Mouse (Mus musculus) ES-E14 (cell line): Measurements from ENCODE around the gene Wnt10b. TPM values are rescaled to one million over a fixed set of nuclear protein-coding genes. Genes with fewer than 3 reads are reported as not detected.

Source experiments
- DNase-seq: peaks from one replicate; pipeline ENCODE4 v3.0.0-alpha.2; 2013; ENCODE audit warnings: low read depth, low spot score
- H3K27ac ChIP-seq: 2 replicates; pipeline ENCODE4 v1.5.1; 2012; ENCODE audit warnings: low read depth, mild to moderate bottlenecking, low read length, moderate library complexity, mixed read lengths; ENCODE audit not compliant: poor library complexity, insufficient read depth, severe bottlenecking
- H3K36me3 ChIP-seq: 2 replicates; pipeline ENCODE4 v1.6.1; 2012; ENCODE audit warnings: mild to moderate bottlenecking, low read length, moderate library complexity, mixed read lengths; ENCODE audit not compliant: control insufficient read depth, poor library complexity, insufficient read depth, severe bottlenecking
- H3K4me1 ChIP-seq, 2 experiments: fragments of 150-350 bp in 1 of 2; sonication (generic) in 1 of 2; 2 replicates each; pipeline ENCODE4 v1.6.1; 2012; ENCODE audit warnings: low read length in 2 of 2, mild to moderate bottlenecking in 1 of 2, mixed read lengths in 1 of 2; ENCODE audit not compliant: control insufficient read depth in 2 of 2, insufficient read depth in 2 of 2, poor library complexity in 1 of 2
- H3K4me3 ChIP-seq, 2 experiments: fragments of 150-350 bp in 1 of 2; sonication (generic) in 1 of 2; 2 replicates each; pipeline ENCODE4 v1.5.1; 2012; ENCODE audit warnings: low read length in 2 of 2, low read depth in 1 of 2, mild to moderate bottlenecking in 1 of 2, mixed read lengths in 1 of 2; ENCODE audit not compliant: insufficient read depth in 1 of 2, poor library complexity in 1 of 2, severe bottlenecking in 1 of 2
- H3K9ac ChIP-seq: 2 replicates; pipeline ENCODE4 v1.6.1; 2012; ENCODE audit warnings: low read depth, mild to moderate bottlenecking, low read length, mixed read lengths; ENCODE audit not compliant: poor library complexity, insufficient read depth, severe bottlenecking
- H3K9me3 ChIP-seq: fragments of 150-350 bp; sonication (generic); 2 replicates; pipeline ENCODE4 v1.6.1; 2012; ENCODE audit warnings: low read depth, mild to moderate bottlenecking, low read length; ENCODE audit not compliant: control insufficient read depth, insufficient read depth
- CHD2 ChIP-seq: IDR thresholded peaks from 2 replicates; pipeline ENCODE4 v1.6.1; 2014; ENCODE audit warnings: mild to moderate bottlenecking, low read depth, low read length, inconsistent platforms
- HCFC1 ChIP-seq: IDR thresholded peaks from 2 replicates; pipeline ENCODE4 v1.6.1; 2012; ENCODE audit warnings: low read length, inconsistent platforms, borderline replicate concordance; ENCODE audit not compliant: insufficient read depth
- MAFK ChIP-seq: IDR thresholded peaks from 2 replicates; pipeline ENCODE4 v1.6.1; 2014; ENCODE audit warnings: mild to moderate bottlenecking, low read depth, low read length, inconsistent platforms; ENCODE audit not compliant: insufficient read depth
- ZC3H11A ChIP-seq: IDR thresholded peaks from 2 replicates; pipeline ENCODE4 v1.6.1; 2012; ENCODE audit warnings: low read depth, mild to moderate bottlenecking, inconsistent platforms, low read length, borderline replicate concordance
- ZNF384 ChIP-seq: IDR thresholded peaks from 2 replicates; pipeline ENCODE4 v1.6.1; 2012; ENCODE audit warnings: low read depth, low read length, inconsistent platforms
- in situ Hi-C, 2 experiments: fragments of 600-800 bp; cut with MboI; formaldehyde crosslinking; loops; one replicate each; pipeline ENCODE4 v1.15.1; 2025; ENCODE audit warnings: low sequenced_read_pairs in 2 of 2, inconsistent platforms in 1 of 2; ENCODE audit not compliant: unreplicated experiment in 2 of 2
- total RNA-seq: library from RNA; depleted of rRNA; stranded (reverse); fragments of 300-350 nt; gene quantifications from 2 replicates; pipeline ENCODE4 v1.2.3, GENCODE M21; 2012; rRNA removed

Wnt10b gene
- total RNA-seq = 1.1 and 1.3 TPM in 2 replicates

GRCm38 (mm10) chr15:98777762-98778161, at the start of gene Wnt10b:
Gene Wnt10b (minus strand): TSS chr15:98778150.
- no peaks in the 10 kb centered on the region for H3K36me3 ChIP-seq
- H3K9me3 ChIP-seq = no peaks in the 10 kb centered on the region
- in situ Hi-C loops = loop anchor here (5.0 to 25.0 kb wide), 2 partner anchors 310 to 320 kb away; partner anchors contain the start of genes C1ql4 (in 1 of the 2) and Dnajc22 (in 1 of the 2)
- H3K4me1 ChIP-seq = peaks cover 0 to 18% of the 10 kb centered on the region in 2 experiments; a peak in 1 of 4 replicates
- H3K9ac ChIP-seq = no peak within 1 kb of the TSS
- no peak within 1 kb of the TSS for H3K27ac ChIP-seq
- DNase-seq = no peak
- peak within 1 kb of the TSS; percentile 7 to 34; a peak in 2 of 4 replicates for H3K4me3 ChIP-seq
- TF ChIP-seq HCFC1 (no peak), ZC3H11A (no peak), ZNF384 (no peak), MAFK (no peak), CHD2 (no peak)

GRCm38 (mm10) chr15:98827611-98828011, 49.7 kb upstream of the Wnt10b start:
- Histone ChIP-seq H3K27ac (no peak overlapping the region), H3K4me1 (peaks cover 8 to 9% of the 10 kb centered on the region in 2 experiments), H3K9me3 (no peaks in the 10 kb centered on the region), H3K9ac (no peak overlapping the region), H3K4me3 (no peak overlapping the region), H3K36me3 (peaks cover 2% of the 10 kb centered on the region; the same call in 1 of the 2 replicates)
- TF ChIP-seq MAFK (no peak), CHD2 (no peak), ZNF384 (no peak), HCFC1 (no peak), ZC3H11A (no peak)
- in situ Hi-C loops = no loop called here
- no peak for DNase-seq

- Histone ChIP-seq H3K36me3 (peaks cover 2% of the 10 kb centered on the region; the same call in 1 of the 2 replicates), H3K4me3 (no peak overlapping the region), H3K4me1 (peaks cover 4% of the 10 kb centered on the region in 2 experiments; a peak in 3 of 4 replicates), H3K9ac (no peak overlapping the region), H3K27ac (no peak overlapping the region), H3K9me3 (no peaks in the 10 kb centered on the region)
- in situ Hi-C loops = no loop called here
- TF ChIP-seq ZNF384 (peak; percentile 90), CHD2 (no peak)
- no peak for DNase-seq
Measured at GRCm38 (mm10) chr15:98823434-98823833, 45.5 kb upstream of the Wnt10b start.

- no peak for TF ChIP-seq MAFK
- TF ChIP-seq ZNF384 = no peak
- TF ChIP-seq CHD2 = no peak
- peaks cover 2% of the 10 kb centered on the region; the same call in 1 of the 2 replicates for H3K36me3 ChIP-seq
Measured at GRCm38 (mm10) chr15:98822147-98822546, 44.2 kb upstream of the Wnt10b start.

GRCm38 (mm10) chr15:98821403-98821802, 43.5 kb upstream of the Wnt10b start:
- Histone ChIP-seq H3K4me1 (peaks cover 2 to 4% of the 10 kb centered on the region in 2 experiments; a peak in 2 of 4 replicates), H3K4me3 (no peak overlapping the region), H3K9me3 (no peaks in the 10 kb centered on the region), H3K36me3 (peaks cover 2% of the 10 kb centered on the region; the same call in 1 of the 2 replicates), H3K27ac (no peak overlapping the region), H3K9ac (peak overlapping the region; percentile 51; the same call in 1 of the 2 replicates)
- in situ Hi-C loops = no loop called here
- peak; percentile 71 for DNase-seq
- TF ChIP-seq CHD2 (no peak), ZNF384 (no peak), ZC3H11A (no peak), HCFC1 (no peak)

More at GRCm38 (mm10) chr15:98822147-98822546, 44.2 kb upstream of the Wnt10b start:
- Histone ChIP-seq H3K27ac (peak overlapping the region; percentile 48; the same call in 1 of the 2 replicates), H3K4me3 (no peak overlapping the region), H3K9ac (no peak overlapping the region), H3K9me3 (no peaks in the 10 kb centered on the region), H3K4me1 (peaks cover 2 to 4% of the 10 kb centered on the region in 2 experiments; a peak in 2 of 4 replicates)
- no peak for DNase-seq
- in situ Hi-C loops = no loop called here
